Mouse (Mus musculus) erythroid progenitor cell, adult 5-6 weeks (primary cell): ENCODE measurements around the gene Ezh2. TPM values are rescaled to one million over a fixed set of nuclear protein-coding genes. Genes with fewer than 3 reads are reported as not detected.
"Not testable (repeated sequence)": the region's sequence is repeated elsewhere in the genome, so short reads cannot be mapped to it uniquely, and the experiment has no call there.

Experiments
- ATAC-seq: replicated peaks from 2 replicates; pipeline ENCODE4 v1.8.0; 2016; ENCODE audit warnings: moderate number of reproducible peaks, mild to moderate bottlenecking, moderate TSS enrichment, inconsistent platforms; ENCODE audit not compliant: poor library complexity, low FRiP score, severe bottlenecking
- total RNA-seq, 2 experiments: library from RNA; stranded (forward) in 1 of 2; stranded (reverse) in 1 of 2; fragments of 150-400 nt in 1 of 2; fragments of 186-747, 209-891 nt in 1 of 2; gene quantifications; 2 replicates each; pipeline versions ENCODE4 v1.2.3 to v1.2.4; 2015 to 2017; ENCODE audit warnings: low replicate concordance in 2 of 2

Gene Ezh2
- total RNA-seq (2015; ENCODE audit: low replicate concordance) (527 and 773 TPM in 2 replicates), total RNA-seq (2017; ENCODE audit: low replicate concordance) (546 and 659 TPM in 2 replicates)

DNA sequence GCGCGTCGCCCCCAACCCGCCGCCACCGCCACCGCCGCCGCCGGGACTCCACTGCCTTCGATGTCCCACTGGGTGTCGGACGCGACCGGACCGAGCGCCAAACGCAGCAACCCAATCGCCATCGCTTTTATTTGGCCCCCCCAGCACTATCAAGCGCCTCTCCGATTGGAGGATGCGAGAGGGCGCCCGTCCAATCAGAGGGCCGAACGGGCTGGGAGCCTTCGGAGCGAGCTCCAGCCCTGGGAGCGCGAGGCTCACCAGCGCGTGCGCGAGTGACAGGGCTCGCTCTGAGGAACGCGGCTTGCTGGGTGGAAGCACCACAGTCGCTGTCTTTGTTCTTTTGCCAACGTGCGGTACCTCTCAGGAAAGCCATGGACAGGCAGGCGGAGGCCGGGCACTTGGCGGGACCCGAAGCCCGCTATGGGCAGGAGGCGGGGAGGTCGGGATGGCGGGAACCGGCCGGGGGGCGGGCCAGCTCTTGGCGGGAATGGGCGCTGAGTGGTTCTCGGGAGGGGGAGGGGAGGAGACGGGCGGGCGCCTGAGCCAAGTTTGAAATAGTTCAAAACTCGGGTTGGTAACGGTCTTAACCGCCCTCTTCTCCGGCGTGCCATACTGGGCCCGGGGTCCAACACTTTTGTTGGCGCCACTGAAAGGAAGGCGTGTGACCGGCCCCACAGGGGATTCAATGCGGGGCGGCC, at the start of gene Ezh2:
Ezh2 (minus strand) TSS at position 416 of the 698 bp plus-strand sequence.
- ATAC-seq = peak; percentile 93

GRCm38 (mm10) chr6:47636527-47637076, 41.5 kb upstream of the Ezh2 start:
- ATAC-seq = peak; percentile 85

DNA sequence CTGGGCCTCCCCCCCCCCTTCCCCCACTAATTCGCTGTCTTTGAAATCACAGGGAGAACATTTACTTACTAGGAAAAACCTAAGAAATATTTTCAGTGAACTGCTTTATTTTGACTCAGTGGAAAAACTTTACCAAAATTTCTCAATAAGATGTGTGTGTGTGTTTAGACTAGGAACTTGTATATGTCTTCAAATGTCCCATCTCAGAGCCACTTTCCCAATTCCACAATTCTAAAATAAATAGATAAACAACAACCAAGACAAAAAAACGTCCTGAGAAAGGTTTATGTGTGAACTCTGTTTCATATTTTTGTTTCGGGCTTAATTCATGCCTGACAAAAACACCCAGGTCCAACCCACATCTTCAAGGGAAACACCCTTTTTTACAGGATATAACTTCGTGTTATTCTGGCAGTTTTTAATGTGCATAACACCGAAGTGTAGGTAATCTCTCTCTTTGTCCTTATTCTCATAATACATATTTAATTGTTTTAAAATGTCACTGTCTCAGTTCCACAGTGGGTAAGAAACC, 40.9 kb upstream of the Ezh2 start:
- ATAC-seq = peak; percentile 57; the same call in 1 of the 2 replicates

- no peak for ATAC-seq
These were observed 40.3 kb upstream of the Ezh2 start for GRCm38 (mm10) chr6:47635207-47635994.

GRCm38 (mm10) chr6:47633467-47633866, 38.3 kb upstream of the Ezh2 start:
- ATAC-seq = no peak

DNA sequence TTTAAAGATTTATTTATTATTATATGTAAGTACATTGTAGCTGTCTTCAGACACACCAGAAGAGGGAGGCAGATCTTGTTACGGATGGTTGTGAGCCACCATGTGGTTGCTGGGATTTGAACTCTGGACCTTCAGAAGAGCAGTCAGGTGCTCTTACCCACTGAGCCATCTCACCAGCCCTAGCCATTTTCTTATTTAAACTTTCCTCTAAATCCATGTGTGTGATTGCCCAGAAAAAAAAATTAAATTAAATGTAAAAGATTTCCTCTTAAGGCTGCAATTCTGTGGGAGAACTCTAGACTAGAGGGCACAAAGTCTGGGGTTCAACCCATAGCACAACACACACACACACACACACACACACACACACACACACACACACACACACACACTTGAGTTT, 34.9 kb upstream of the Ezh2 start:
- not testable (repeated sequence) for ATAC-seq

- no peak for ATAC-seq
These were observed 32.8 kb upstream of the Ezh2 start for GRCm38 (mm10) chr6:47627978-47628377.

DNA sequence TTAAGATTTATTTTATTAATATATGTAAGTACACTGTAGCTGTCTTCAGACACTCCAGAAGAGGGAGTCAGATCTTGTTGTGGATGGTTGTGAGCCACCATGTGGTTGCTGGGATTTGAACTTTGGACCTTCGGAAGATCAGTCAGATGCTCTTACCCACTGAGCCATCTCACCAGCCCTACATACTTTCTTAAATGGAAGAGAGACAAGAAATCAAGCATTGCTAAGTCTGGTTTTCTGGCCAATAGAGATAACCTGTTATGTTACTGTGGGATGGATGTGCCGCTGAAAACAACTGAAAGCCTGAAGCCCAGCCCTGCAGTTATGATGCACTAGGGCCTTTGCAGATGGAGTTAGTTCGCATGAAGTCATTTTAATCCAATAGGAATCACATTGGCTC, 31.8 kb upstream of the Ezh2 start:
- ATAC-seq = not testable (repeated sequence)

DNA sequence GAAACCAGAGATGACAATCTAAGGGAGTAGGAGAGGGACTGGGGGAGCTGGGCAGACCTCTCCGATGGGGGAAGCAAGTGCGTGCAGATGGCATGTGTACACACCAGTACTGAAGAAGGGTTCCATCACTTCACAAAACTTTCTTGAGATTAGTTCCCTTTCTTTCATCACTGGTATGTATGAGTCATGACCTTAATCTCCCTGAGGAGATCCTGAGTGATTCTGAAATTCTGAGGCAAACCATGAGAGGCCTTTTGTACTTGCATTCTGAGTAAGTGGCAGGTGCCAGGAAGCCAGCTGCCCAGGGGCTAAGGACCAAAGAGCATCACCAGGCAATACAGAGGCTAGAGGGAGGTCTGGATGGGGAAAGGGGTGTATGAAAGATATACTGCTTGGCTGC, 25.9 kb upstream of the Ezh2 start:
- ATAC-seq = no peak

GRCm38 (mm10) chr6:47608306-47608705, 13.2 kb upstream of the Ezh2 start:
- ATAC-seq = not testable (repeated sequence)

GRCm38 (mm10) chr6:47601931-47602330, 6.8 kb upstream of the Ezh2 start:
- ATAC-seq = no peak

GRCm38 (mm10) chr6:47595696-47596095, 555 bp upstream of the Ezh2 start:
- ATAC-seq = peak; percentile 55

DNA sequence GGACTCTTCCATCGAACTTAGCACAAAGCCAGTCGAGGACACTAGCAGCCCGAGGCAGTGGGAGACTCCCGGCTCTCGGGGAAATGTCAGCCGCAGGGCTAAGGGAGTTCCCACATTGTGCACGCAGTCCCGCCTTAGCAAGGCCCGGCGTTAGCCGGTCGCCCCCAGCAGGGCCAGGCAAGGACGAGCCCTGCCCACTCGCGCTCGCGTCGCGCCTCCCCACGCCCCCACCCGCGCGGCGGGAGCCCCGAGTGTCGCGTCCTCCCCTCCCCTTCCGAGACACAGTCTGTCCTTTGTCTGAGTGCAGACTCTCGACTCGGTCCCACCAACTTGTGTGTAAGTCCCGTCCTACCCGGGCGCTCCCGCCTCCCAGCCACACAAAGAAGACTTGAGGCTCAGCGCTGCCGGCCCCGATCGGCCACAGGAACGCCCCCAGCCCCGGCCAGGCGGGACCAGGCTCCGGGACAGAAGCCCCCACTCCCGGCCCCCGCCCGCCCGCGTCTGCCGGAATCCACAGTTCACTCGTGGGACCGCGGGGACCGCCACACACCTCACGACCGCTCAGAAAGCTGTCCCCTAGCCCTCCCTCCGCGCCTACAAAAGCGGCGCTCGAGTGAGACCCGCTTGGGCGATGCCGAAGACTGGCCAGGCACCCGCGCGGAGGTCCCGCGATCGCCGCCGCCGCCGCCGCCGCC, 853 bp downstream of the Ezh2 start:
- ATAC-seq = peak; percentile 59

- no peak for ATAC-seq
These were observed 1.6 kb downstream of the Ezh2 start for GRCm38 (mm10) chr6:47593590-47593989.

- not testable (repeated sequence) for ATAC-seq
These were observed 7.8 kb downstream of the Ezh2 start for GRCm38 (mm10) chr6:47587332-47587731.

- ATAC-seq = no peak
These were observed 22.3 kb downstream of the Ezh2 start for GRCm38 (mm10) chr6:47572887-47573286.

DNA sequence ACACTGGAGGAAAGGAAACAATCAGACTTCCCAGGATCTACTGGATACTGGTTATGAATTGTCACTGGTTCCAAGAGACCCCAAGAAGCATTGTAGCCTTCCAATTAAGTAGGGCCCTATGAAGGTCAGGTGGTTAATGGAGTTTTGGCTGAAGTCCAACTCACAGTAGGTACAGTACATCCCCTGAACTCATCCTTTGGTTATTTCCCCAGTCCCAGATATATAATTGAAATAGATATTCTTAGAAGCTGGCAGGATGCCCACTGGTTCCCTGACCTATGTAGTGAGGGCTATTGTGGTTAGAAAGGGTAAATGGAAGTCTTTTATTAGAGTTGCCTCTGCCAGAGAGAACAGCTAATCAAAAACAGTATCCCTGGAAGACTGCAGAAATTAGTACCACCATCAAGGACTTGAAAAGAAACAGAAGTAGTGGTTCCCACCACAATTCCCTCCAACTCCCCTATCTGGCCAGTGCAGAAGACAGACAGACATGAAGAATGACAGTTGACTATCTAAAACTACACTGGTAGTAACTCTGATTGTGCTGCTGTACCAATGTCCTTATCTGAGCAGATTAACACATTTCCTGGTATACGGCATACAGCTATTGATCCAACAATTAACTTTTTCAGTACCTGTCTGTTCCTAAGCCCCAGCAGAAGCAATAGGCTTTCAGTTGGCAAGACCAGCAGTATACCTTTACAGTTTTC, 29.7 kb downstream of the Ezh2 start:
- ATAC-seq = no peak

DNA sequence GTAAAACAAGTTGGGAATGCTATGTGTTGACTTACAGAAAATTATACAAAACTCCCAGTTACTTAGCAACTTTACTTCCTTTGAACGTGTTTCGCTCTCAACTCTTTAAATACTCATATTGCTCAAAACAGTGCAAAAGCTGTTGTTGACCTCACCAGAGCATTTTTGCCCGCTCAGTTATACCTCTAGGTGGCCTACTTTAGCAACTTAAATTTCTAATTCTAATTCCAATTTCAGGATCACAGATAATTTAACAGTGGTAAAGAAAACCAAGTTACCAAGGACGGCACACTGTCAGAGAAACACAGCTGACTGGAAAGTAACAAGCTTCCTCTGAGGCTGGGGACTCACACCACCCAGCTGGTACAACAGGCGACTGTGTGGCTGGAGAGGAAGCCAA, 33.7 kb downstream of the Ezh2 start:
- ATAC-seq = no peak

DNA sequence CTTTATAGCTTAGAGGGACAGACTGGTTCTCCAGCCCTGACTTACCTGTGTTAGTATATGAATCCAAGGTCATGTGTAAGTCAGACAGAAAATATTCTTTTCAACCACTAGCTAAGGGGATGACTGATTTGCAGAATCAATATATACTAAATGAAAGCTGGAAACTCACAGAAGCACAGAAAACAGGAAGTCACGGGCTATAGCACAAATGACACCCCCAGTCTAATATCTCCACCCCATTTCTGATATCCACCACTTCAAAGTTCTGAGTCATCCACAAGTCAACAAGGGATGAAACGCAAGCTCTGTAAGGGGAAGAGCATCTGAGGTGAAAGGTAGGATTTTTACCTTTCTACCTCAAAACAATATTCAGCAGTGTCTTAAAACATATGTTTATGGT, 34.3 kb downstream of the Ezh2 start:
- ATAC-seq = no peak
